Mouse (Mus musculus) lung, postnatal 0 days (tissue): ENCODE data around the gene BC048679.

Source experiments
- CTCF ChIP-seq: IDR thresholded peaks from 2 replicates; pipeline ENCODE4 v1.5.1; 2016; ENCODE audit warnings: antibody characterized with exemption, mild to moderate bottlenecking
- EP300 ChIP-seq: IDR thresholded peaks from 2 replicates; pipeline ENCODE4 v1.6.1; 2016; ENCODE audit warnings: antibody characterized with exemption, mild to moderate bottlenecking, control low read depth

GRCm38 (mm10) chr7:81454331-81455039 lies 43.6 kb downstream of the BC048679 start:
- TF ChIP-seq CTCF (no peak), EP300 (no peak)
